ENCODE assay signal across 17 mouse cellular contexts in genomic region chr15:13034436-13034835, GRCm38 (mm10).
A peak's percentile ranks its signal among the peaks of the same experiment; 100 is the strongest.
DNase-seq lines count a peak whose midpoint lies in the region; ATAC-seq lines count a peak whose summit lies in the region.
"Had no signal": no experiment of that assay in that cellular context is flagged by ENCODE, and none has a peak within 500 bp of the region (broad histone marks: within the 10 kb centered on the region; RNA-seq: fewer than 3 reads in every experiment).

No protein-coding gene starts in this region.

- no peak for DNase-seq in heart, postnatal 4 days
- no peak for DNase-seq in kidney, adult 9 months
- peak; percentile 7 for DNase-seq in retina, postnatal 1 day
- DNase-seq in retina, embryonic 14.5 days (ENCODE audit: low spot score): no peak
- DNase-seq: adrenal gland, postnatal 36 days; cerebellum, adult 9-10 months; kidney, postnatal 4 days; liver, embryonic 13.5 days; right cerebral cortex, adult 18-20 months had no signal

- no peaks in the 10 kb centered on the region for H3K36me3 ChIP-seq in heart, embryonic 12.5 days
- no peaks in the 10 kb centered on the region for H3K36me3 ChIP-seq in kidney, embryonic 16.5 days (ENCODE audit: insufficient read depth, low read length)
- H3K36me3 ChIP-seq: G1E; intestine, embryonic 15.5 days; limb, embryonic 12.5 days; liver, embryonic 13.5 days; stomach, embryonic 15.5 days had no signal

- no peak overlapping the region for H3K27ac ChIP-seq in heart, embryonic 12.5 days (ENCODE audit: poor library complexity, severe bottlenecking)
- no peak overlapping the region for H3K27ac ChIP-seq in kidney, embryonic 16.5 days (ENCODE audit: low read length)
- H3K27ac ChIP-seq: hindbrain, embryonic 14.5 days; intestine, embryonic 15.5 days; limb, embryonic 12.5 days; liver, embryonic 13.5 days; stomach, embryonic 15.5 days had no signal

- H3K4me2 ChIP-seq in heart, embryonic 12.5 days: peak overlapping the region; percentile 52
- H3K4me2 ChIP-seq in kidney, embryonic 16.5 days (replicated peaks; ENCODE audit: low read depth, low read length): peak overlapping the region; percentile 28; the same call in 1 of the 2 replicates
- H3K4me2 ChIP-seq: hindbrain, embryonic 14.5 days; intestine, embryonic 15.5 days; limb, embryonic 12.5 days; liver, embryonic 13.5 days; stomach, embryonic 15.5 days had no signal

- no peaks in the 10 kb centered on the region for H3K27me3 ChIP-seq in heart, embryonic 12.5 days (replicated peaks)
- no peaks in the 10 kb centered on the region for H3K27me3 ChIP-seq in kidney, embryonic 16.5 days (ENCODE audit: insufficient read depth, low read length)
- H3K27me3 ChIP-seq: intestine, embryonic 15.5 days; limb, embryonic 12.5 days; liver, embryonic 13.5 days; stomach, embryonic 15.5 days had no signal

- H3K9me3 ChIP-seq in heart, embryonic 12.5 days (replicated peaks): no peaks in the 10 kb centered on the region
- H3K9me3 ChIP-seq in kidney, embryonic 16.5 days (ENCODE audit: low read length): no peaks in the 10 kb centered on the region
- H3K9me3 ChIP-seq: G1E; intestine, embryonic 15.5 days; limb, embryonic 12.5 days; liver, embryonic 13.5 days; stomach, embryonic 15.5 days had no signal

- ATAC-seq in heart, embryonic 12.5 days (ENCODE audit: insufficient number of reproducible peaks, low FRiP score): no peak
- no peak for ATAC-seq in kidney, embryonic 16.5 days (ENCODE audit: low FRiP score, low TSS enrichment)
- no peak for ATAC-seq in granulocyte monocyte progenitor cell, adult 5-6 weeks (replicated peaks; ENCODE audit: poor library complexity, severe bottlenecking)
- ATAC-seq: intestine, embryonic 15.5 days had no signal

- 16% methylated on average over 16 of the region's 16 CpGs for WGBS in heart, embryonic 12.5 days
- WGBS in kidney, embryonic 16.5 days: 16% methylated on average over 16 of the region's 16 CpGs

- peak overlapping the region; percentile 28 for H3K4me3 ChIP-seq in heart, embryonic 12.5 days
- H3K4me3 ChIP-seq in kidney, embryonic 16.5 days (ENCODE audit: low read length): no peak overlapping the region
- H3K4me3 ChIP-seq: intestine, embryonic 15.5 days; limb, embryonic 12.5 days; liver, embryonic 13.5 days; stomach, embryonic 15.5 days had no signal

- H3K4me1 ChIP-seq in heart, embryonic 12.5 days (replicated peaks): 0 out of 2 replicates have a peak, but pooled peaks cover 3% of the 10 kb centered on the region
- 0 out of 2 replicates have a peak, but pooled peaks cover 6% of the 10 kb centered on the region for H3K4me1 ChIP-seq in kidney, embryonic 16.5 days (ENCODE audit: insufficient read depth, low read length)
- H3K4me1 ChIP-seq: intestine, embryonic 15.5 days; limb, embryonic 12.5 days; liver, embryonic 13.5 days; stomach, embryonic 15.5 days had no signal

- peak overlapping the region; percentile 8; the same call in 1 of the 2 replicates for H3K9ac ChIP-seq in heart, embryonic 12.5 days
- no peak overlapping the region for H3K9ac ChIP-seq in kidney, embryonic 16.5 days (replicated peaks; ENCODE audit: low read length)
- H3K9ac ChIP-seq: hindbrain, embryonic 14.5 days; intestine, embryonic 15.5 days; limb, embryonic 12.5 days; liver, embryonic 13.5 days; stomach, embryonic 15.5 days had no signal
